Mouse (Mus musculus): ENCODE measurements at regions not wholly inside any gene's neighbourhood (a gene's known extent, or its start where the extent isn't known, plus 50 kb on each side); places are given as distances from the start of the nearest gene placed in this dataset.
"Not testable (repeated sequence)": the region's sequence is repeated elsewhere in the genome, so short reads cannot be mapped to it uniquely, and the experiment has no call there.

GRCm38 (mm10) chr10:118617291-118618044, 176.6 kb downstream of the Ifng start:
- no peaks in the 10 kb centered on the region for H3K4me1 ChIP-seq (replicated peaks; ENCODE audit: control insufficient read depth, insufficient read depth, low read length)
- no peaks in the 10 kb centered on the region for H3K36me3 ChIP-seq (ENCODE audit: control insufficient read depth, insufficient read depth, low read length)
- WGBS, result 89% methylated on average over 6 of the region's 6 CpGs
- no peak overlapping the region for H3K4me3 ChIP-seq (ENCODE audit: low read depth, low read length)
- H3K4me2 ChIP-seq (replicated peaks; ENCODE audit: low read depth, low read length), result no peak overlapping the region
- H3K27ac ChIP-seq (ENCODE audit: low read depth, low read length), result no peak overlapping the region
- DNase-seq (ENCODE audit: low spot score) (no peak), ATAC-seq (ENCODE audit: low FRiP score) (no peak)
- no peaks in the 10 kb centered on the region for H3K27me3 ChIP-seq (ENCODE audit: control insufficient read depth, insufficient read depth, low read length)
- no peak overlapping the region for H3K9ac ChIP-seq (ENCODE audit: low read depth, low read length)
- H3K9me3 ChIP-seq (ENCODE audit: control insufficient read depth, low read length), result no peaks in the 10 kb centered on the region

GRCm38 (mm10) chr10:118618251-118618650, 177.4 kb downstream of the Ifng start:
- ATAC-seq (ENCODE audit: low FRiP score); H3K9ac ChIP-seq (ENCODE audit: low read depth, low read length); DNase-seq (ENCODE audit: low spot score); H3K36me3 ChIP-seq (ENCODE audit: control insufficient read depth, insufficient read depth, low read length); H3K4me3 ChIP-seq (ENCODE audit: low read depth, low read length); H3K4me2 ChIP-seq (replicated peaks; ENCODE audit: low read depth, low read length); H3K4me1 ChIP-seq (replicated peaks; ENCODE audit: control insufficient read depth, insufficient read depth, low read length); H3K27ac ChIP-seq (ENCODE audit: low read depth, low read length); H3K27me3 ChIP-seq (ENCODE audit: control insufficient read depth, insufficient read depth, low read length); H3K9me3 ChIP-seq (ENCODE audit: control insufficient read depth, low read length): not testable (repeated sequence)
- WGBS, result 90% methylated on average over 4 of the region's 4 CpGs

DNA sequence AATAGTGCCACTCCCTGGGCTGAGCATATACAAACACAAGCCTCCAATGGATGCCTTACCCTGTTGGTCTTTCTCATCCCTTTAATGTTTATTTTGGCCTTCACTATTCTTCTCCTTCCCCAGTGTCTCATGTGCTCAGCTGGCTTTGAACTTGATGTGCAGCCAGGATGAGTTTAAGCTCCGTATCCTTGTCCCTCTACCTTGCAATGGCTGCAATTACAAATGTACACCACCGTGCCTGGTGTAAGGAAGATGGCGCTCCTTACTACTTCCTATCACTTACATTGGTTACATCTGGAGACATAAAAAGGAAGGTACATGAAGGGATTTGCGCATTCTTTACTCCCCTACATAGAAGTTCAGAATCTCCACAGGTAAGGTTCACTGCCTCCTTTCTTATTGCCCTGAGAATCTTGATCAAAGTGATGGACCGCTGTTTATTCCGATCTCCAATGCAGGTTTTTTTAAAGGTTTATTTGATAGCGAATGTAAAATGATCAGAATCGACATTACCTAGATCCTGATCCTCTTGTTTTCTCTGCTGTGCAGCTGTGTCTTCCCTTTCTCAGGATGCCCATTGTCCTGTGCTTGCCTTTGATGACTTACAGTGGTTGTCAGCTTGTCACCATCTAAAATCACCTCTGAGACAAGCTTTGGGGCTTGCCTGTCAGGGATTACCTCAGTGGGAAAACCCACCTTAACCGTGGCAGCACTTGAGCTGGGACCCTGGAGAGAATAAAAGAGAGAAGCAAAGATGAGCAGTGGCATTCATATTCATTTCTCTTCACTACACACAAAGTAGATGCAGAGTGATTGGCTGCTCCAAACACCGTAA, 178.1 kb downstream of the Ifng start:
- 90% methylated on average over 10 of the region's 10 CpGs for WGBS
- H3K27me3 ChIP-seq (ENCODE audit: control insufficient read depth, insufficient read depth, low read length), result no peaks in the 10 kb centered on the region
- H3K36me3 ChIP-seq (ENCODE audit: control insufficient read depth, insufficient read depth, low read length), result no peaks in the 10 kb centered on the region
- no peaks in the 10 kb centered on the region for H3K9me3 ChIP-seq (ENCODE audit: control insufficient read depth, low read length)
- H3K4me1 ChIP-seq (replicated peaks; ENCODE audit: control insufficient read depth, insufficient read depth, low read length), result no peaks in the 10 kb centered on the region
- H3K9ac ChIP-seq (ENCODE audit: low read depth, low read length), result no peak overlapping the region
- no peak for ATAC-seq (ENCODE audit: low FRiP score)
- no peak overlapping the region for H3K4me2 ChIP-seq (replicated peaks; ENCODE audit: low read depth, low read length)
- no peak overlapping the region for H3K27ac ChIP-seq (ENCODE audit: low read depth, low read length)
- no peak overlapping the region for H3K4me3 ChIP-seq (ENCODE audit: low read depth, low read length)
- no peak for DNase-seq (ENCODE audit: low spot score)

DNA sequence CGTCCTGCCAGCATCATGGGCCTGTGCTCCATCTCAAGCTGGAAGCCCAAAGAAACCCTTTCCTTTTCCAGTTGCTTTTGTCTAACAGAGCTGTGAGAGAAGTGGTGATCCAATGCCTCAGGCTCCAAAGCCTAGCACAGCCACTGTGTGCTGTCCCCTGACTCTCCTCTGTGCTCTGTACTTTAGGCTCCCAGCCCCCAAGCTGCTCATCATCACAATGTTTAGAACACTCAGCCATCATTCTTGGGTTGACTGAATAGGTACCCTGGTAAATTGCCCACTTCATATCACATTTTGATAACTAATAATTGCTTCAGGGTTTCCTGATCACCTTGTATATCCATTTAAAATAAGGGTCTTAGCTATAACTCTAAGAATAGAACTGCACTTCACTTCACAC, 178.8 kb downstream of the Ifng start:
- no peaks in the 10 kb centered on the region for H3K36me3 ChIP-seq (ENCODE audit: control insufficient read depth, insufficient read depth, low read length)
- WGBS, result 100% methylated on average over 1 of the region's 1 CpGs
- H3K27ac ChIP-seq (ENCODE audit: low read depth, low read length), result no peak overlapping the region
- no peak overlapping the region for H3K4me3 ChIP-seq (ENCODE audit: low read depth, low read length)
- no peak for ATAC-seq (ENCODE audit: low FRiP score)
- H3K27me3 ChIP-seq (ENCODE audit: control insufficient read depth, insufficient read depth, low read length), result no peaks in the 10 kb centered on the region
- no peak for DNase-seq (ENCODE audit: low spot score)
- no peak overlapping the region for H3K4me2 ChIP-seq (replicated peaks; ENCODE audit: low read depth, low read length)
- H3K9ac ChIP-seq (ENCODE audit: low read depth, low read length), result no peak overlapping the region
- H3K9me3 ChIP-seq (ENCODE audit: control insufficient read depth, low read length), result no peaks in the 10 kb centered on the region
- no peaks in the 10 kb centered on the region for H3K4me1 ChIP-seq (replicated peaks; ENCODE audit: control insufficient read depth, insufficient read depth, low read length)

DNA sequence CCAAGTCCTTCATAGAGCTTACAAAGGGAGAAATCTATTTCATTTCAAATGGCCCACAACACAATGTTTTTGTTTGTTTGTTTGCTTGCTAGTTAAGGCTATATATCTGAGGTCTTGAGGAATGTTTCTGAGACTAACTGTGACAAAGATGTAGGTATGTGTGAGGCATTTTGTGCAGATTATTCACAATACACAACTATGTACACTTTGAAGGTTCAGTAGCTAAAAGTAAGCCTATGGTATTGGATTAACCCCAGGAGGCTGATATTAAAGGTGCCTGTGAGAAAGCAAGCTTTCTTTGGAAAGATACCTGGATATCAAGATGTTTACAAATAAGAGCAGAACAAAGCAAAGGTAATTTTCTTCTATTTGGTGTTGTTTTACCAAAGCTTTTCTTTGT, 179.8 kb downstream of the Ifng start:
- ATAC-seq (ENCODE audit: low FRiP score) (no peak), DNase-seq (ENCODE audit: low spot score) (no peak)
- Histone ChIP-seq H3K9ac (ENCODE audit: low read depth, low read length) (no peak overlapping the region), H3K27me3 (ENCODE audit: control insufficient read depth, insufficient read depth, low read length) (no peaks in the 10 kb centered on the region), H3K27ac (ENCODE audit: low read depth, low read length) (no peak overlapping the region), H3K4me1 (replicated peaks; ENCODE audit: control insufficient read depth, insufficient read depth, low read length) (no peaks in the 10 kb centered on the region), H3K36me3 (ENCODE audit: control insufficient read depth, insufficient read depth, low read length) (no peaks in the 10 kb centered on the region), H3K4me2 (replicated peaks; ENCODE audit: low read depth, low read length) (no peak overlapping the region), H3K9me3 (ENCODE audit: control insufficient read depth, low read length) (no peaks in the 10 kb centered on the region), H3K4me3 (ENCODE audit: low read depth, low read length) (no peak overlapping the region)

DNA sequence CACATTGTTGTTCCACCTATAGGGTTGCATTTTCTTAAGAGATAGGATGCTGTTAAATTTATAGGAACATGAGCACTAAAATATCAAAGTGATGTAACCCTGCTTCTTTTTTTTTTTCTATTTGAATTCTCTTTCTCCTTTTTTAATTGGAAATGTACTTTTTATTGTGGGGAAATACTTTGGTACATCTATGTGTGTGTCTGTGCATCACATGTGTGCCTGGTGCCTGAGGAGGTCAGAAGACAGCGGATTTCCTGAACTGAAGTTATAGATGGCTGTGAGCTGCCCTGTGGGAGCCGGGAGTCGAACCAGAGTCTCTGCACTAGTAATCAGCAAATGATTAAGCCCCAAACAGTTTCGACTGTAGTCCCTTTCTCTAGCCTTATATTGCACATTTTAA, 180.7 kb downstream of the Ifng start:
- Histone ChIP-seq H3K9ac (ENCODE audit: low read depth, low read length) (no peak overlapping the region), H3K36me3 (ENCODE audit: control insufficient read depth, insufficient read depth, low read length) (no peaks in the 10 kb centered on the region), H3K27me3 (ENCODE audit: control insufficient read depth, insufficient read depth, low read length) (no peaks in the 10 kb centered on the region), H3K27ac (ENCODE audit: low read depth, low read length) (no peak overlapping the region), H3K4me3 (ENCODE audit: low read depth, low read length) (no peak overlapping the region), H3K9me3 (ENCODE audit: control insufficient read depth, low read length) (no peaks in the 10 kb centered on the region), H3K4me2 (replicated peaks; ENCODE audit: low read depth, low read length) (no peak overlapping the region), H3K4me1 (replicated peaks; ENCODE audit: control insufficient read depth, insufficient read depth, low read length) (no peaks in the 10 kb centered on the region)
- DNase-seq (ENCODE audit: low spot score) (no peak), ATAC-seq (ENCODE audit: low FRiP score) (no peak)
- 84% methylated on average over 4 of the region's 4 CpGs for WGBS

DNA sequence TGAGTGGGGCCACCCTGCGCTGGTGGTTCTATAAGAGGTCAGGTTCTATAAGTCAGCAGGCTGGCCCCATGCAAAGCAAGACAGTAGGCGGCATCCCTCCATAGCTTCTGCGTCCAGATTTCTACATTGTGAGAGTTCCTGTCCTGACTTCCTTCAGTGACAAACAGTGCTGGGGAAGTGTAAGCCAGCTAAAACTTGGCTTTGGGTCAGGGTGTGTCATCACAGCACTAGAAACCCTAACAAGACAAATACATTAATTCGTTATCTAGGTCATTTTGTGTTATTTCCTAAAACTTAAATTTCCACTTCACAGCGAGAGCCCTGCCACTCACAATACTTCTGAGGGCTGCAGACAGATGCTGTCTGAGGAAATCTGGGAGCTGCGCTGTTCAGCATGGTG, 181.3 kb downstream of the Ifng start:
- ATAC-seq (ENCODE audit: low FRiP score) (no peak), DNase-seq (ENCODE audit: low spot score) (no peak)
- no peak overlapping the region for H3K9ac ChIP-seq (ENCODE audit: low read depth, low read length)
- no peak overlapping the region for H3K4me2 ChIP-seq (replicated peaks; ENCODE audit: low read depth, low read length)
- no peaks in the 10 kb centered on the region for H3K4me1 ChIP-seq (replicated peaks; ENCODE audit: control insufficient read depth, insufficient read depth, low read length)
- H3K27ac ChIP-seq (ENCODE audit: low read depth, low read length), result no peak overlapping the region
- H3K36me3 ChIP-seq (ENCODE audit: control insufficient read depth, insufficient read depth, low read length), result no peaks in the 10 kb centered on the region
- WGBS, result 76% methylated on average over 6 of the region's 6 CpGs
- no peak overlapping the region for H3K4me3 ChIP-seq (ENCODE audit: low read depth, low read length)
- no peaks in the 10 kb centered on the region for H3K27me3 ChIP-seq (ENCODE audit: control insufficient read depth, insufficient read depth, low read length)
- no peaks in the 10 kb centered on the region for H3K9me3 ChIP-seq (ENCODE audit: control insufficient read depth, low read length)

GRCm38 (mm10) chr10:118622916-118623315, 182.1 kb downstream of the Ifng start:
- H3K4me1 ChIP-seq (replicated peaks; ENCODE audit: control insufficient read depth, insufficient read depth, low read length), result no peaks in the 10 kb centered on the region
- H3K9me3 ChIP-seq (ENCODE audit: control insufficient read depth, low read length), result no peaks in the 10 kb centered on the region
- H3K4me2 ChIP-seq (replicated peaks; ENCODE audit: low read depth, low read length), result no peak overlapping the region
- no peak overlapping the region for H3K9ac ChIP-seq (ENCODE audit: low read depth, low read length)
- H3K36me3 ChIP-seq (ENCODE audit: control insufficient read depth, insufficient read depth, low read length), result no peaks in the 10 kb centered on the region
- no peak overlapping the region for H3K4me3 ChIP-seq (ENCODE audit: low read depth, low read length)
- H3K27ac ChIP-seq (ENCODE audit: low read depth, low read length), result no peak overlapping the region
- DNase-seq (ENCODE audit: low spot score) (no peak), ATAC-seq (ENCODE audit: low FRiP score) (no peak)
- no peaks in the 10 kb centered on the region for H3K27me3 ChIP-seq (ENCODE audit: control insufficient read depth, insufficient read depth, low read length)
- WGBS, result 64% methylated on average over 2 of the region's 2 CpGs

DNA sequence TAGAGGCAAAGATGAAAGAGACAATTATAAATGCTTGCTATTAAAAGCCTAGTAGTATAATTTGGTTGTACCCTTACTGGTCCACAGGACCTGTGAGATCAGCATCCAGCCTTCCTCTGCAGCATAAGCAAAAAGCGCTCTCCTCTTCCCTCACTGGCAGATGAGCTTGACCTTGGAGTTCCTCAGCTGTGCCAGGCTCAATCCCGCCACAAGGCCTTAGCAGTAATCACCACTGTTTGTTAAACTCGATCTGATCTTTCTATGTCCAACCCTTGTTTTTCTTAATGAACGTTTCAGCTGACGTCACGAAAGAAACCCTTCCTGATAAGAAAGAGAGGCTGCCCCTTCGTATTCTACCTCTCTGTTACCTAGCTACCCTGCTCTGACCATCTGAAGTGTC, 183.5 kb downstream of the Ifng start:
- DNase-seq (ENCODE audit: low spot score), result no peak
- no peak overlapping the region for H3K4me2 ChIP-seq (replicated peaks; ENCODE audit: low read depth, low read length)
- no peak overlapping the region for H3K27ac ChIP-seq (ENCODE audit: low read depth, low read length)
- no peak for ATAC-seq (ENCODE audit: low FRiP score)
- no peak overlapping the region for H3K9ac ChIP-seq (ENCODE audit: low read depth, low read length)
- WGBS, result 87% methylated on average over 7 of the region's 7 CpGs
- no peak overlapping the region for H3K4me3 ChIP-seq (ENCODE audit: low read depth, low read length)
- no peaks in the 10 kb centered on the region for H3K36me3 ChIP-seq (ENCODE audit: control insufficient read depth, insufficient read depth, low read length)
- no peaks in the 10 kb centered on the region for H3K27me3 ChIP-seq (ENCODE audit: control insufficient read depth, insufficient read depth, low read length)
- no peaks in the 10 kb centered on the region for H3K4me1 ChIP-seq (replicated peaks; ENCODE audit: control insufficient read depth, insufficient read depth, low read length)
- no peaks in the 10 kb centered on the region for H3K9me3 ChIP-seq (ENCODE audit: control insufficient read depth, low read length)
